8 mouse cellular contexts compared by ENCODE assay signal in the genomic region with DNA sequence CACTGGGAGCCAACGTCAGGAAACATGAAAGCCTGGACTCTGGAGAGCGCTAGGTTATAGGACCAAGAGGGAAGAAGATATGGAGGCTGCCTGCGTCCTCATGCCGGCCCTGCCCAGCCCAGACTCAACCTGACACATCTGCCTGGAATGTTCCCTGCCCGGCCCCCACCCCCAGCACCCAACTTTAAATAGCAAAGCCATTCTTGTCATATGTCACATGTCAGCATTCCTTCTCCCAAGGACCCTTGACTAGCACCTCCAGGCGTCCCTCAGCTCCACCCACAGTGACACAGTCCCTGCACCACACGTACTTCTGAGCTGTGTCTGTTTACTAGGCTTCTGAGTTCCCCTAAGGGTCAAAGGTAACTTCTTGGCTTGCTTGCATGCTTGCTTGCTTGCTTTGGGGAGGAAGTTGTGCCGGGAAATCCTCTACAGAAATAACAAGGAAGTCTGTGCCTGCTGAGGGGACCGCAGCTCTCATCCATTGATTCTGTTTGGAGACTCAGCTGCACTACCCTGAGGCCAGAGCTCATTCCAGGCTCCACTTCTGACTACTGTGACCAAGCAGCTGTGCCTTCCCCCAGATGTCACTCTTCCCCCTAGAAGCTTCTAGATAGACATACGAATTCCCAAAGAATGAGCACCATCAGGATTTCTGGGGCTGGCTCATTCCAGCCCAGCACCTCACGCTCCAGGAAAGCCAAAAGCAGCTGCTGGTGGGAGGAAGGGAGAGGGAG. TPM values are rescaled to one million over a fixed set of nuclear protein-coding genes. Genes with fewer than 3 reads are reported as not detected.
A peak's percentile ranks its signal among the peaks of the same experiment; 100 is the strongest.
DNase-seq lines count a peak whose midpoint lies in the region; ATAC-seq lines count a peak whose summit lies in the region.

No protein-coding gene starts in this region.

- ATAC-seq in kidney, embryonic 15.5 days (replicated peaks; ENCODE audit: low FRiP score), result peak; percentile 41; the same call in 1 of the 2 replicates

- peaks cover 77% of the 10 kb centered on the region for H3K4me1 ChIP-seq in kidney, embryonic 15.5 days

- no peaks in the 10 kb centered on the region for H3K27me3 ChIP-seq in kidney, embryonic 15.5 days

- no peaks in the 10 kb centered on the region for H3K9me3 ChIP-seq in kidney, embryonic 15.5 days (replicated peaks)

- peak overlapping the region; percentile 33 for H3K9ac ChIP-seq in kidney, embryonic 15.5 days

- no peak overlapping the region for H3K4me3 ChIP-seq in kidney, embryonic 15.5 days (replicated peaks)

- WGBS in kidney, embryonic 15.5 days, result 31% methylated on average over 11 of the region's 11 CpGs

- peak; percentile 83 for DNase-seq in adrenal gland, adult 2 months
- DNase-seq in adrenal gland, adult 18-20 months (ENCODE audit: low spot score in 2 of 2), result no peak
- peak; percentile 69 to 75 for DNase-seq in adrenal gland, postnatal 36 days
- peak; percentile 72 to 83 for DNase-seq in heart, adult 9 months (ENCODE audit: low spot score in 2 of 2)
- peak; percentile 86 for DNase-seq in lung, postnatal 10 days
- DNase-seq in telencephalon, adult 2 months (ENCODE audit: low read depth, low spot score), result peak; percentile 80
- DNase-seq in frontal cortex, postnatal 25 days (ENCODE audit: low spot score in 2 of 2), result no peak

- peak overlapping the region; percentile 25 for H3K4me2 ChIP-seq in kidney, embryonic 15.5 days

- peak overlapping the region; percentile 91 for H3K27ac ChIP-seq in kidney, embryonic 15.5 days

- H3K36me3 ChIP-seq in kidney, embryonic 15.5 days, result no peaks in the 10 kb centered on the region

RNA-seq across cellular contexts. Expression of a gene that starts 39.1 kb away (rescaled TPM):
- total RNA-seq in adrenal gland, adult 2 months (2021), result 100 to 1,000 TPM; 106 to 109 TPM
- 119 and 125 TPM in 2 replicates for polyA plus RNA-seq in adrenal gland, adult 2 months (2012; rRNA removed)
- 100 to 1,000 TPM in 1 of 2 experiments, 10 to 100 TPM in 1; 92.3 to 105 TPM for total RNA-seq in adrenal gland, adult 18-20 months (2021)
- 100 to 1,000 TPM; 103 to 107 TPM for total RNA-seq in adrenal gland, postnatal 36 days (2021)
- polyA plus RNA-seq in kidney, embryonic 15.5 days (2015; fragmentation: Nextera tagmentation; extraction: Ambion mirVana), result 69.6 and 76.0 TPM in 2 replicates

Comparison
In these comparisons a context has a peak if more than half of its experiments do, and no peak if none do; other contexts are left out.
1. DNase-seq: peak in adrenal gland, adult 2 months (single experiment), adrenal gland, postnatal 36 days (2 of 2), heart, adult 9 months (2 of 2), lung, postnatal 10 days (single experiment) and telencephalon, adult 2 months (single experiment); none in adrenal gland, adult 18-20 months (0 of 2) and frontal cortex, postnatal 25 days (0 of 2).